Mouse (Mus musculus) CH12.LX (cell line): ENCODE data around the gene Mia2. TPM values are rescaled to one million over a fixed set of nuclear protein-coding genes. Genes with fewer than 3 reads are reported as not detected.
A peak's percentile ranks its signal among the peaks of the same experiment; 100 is the strongest.

Experiments used
- DNase-seq: peaks from one replicate; pipeline ENCODE4 v3.0.0-alpha.2; 2013; ENCODE audit errors: extremely low read depth
- H3K27ac ChIP-seq: 2 replicates; pipeline ENCODE4 v1.5.1; 2012; ENCODE audit warnings: low read depth, mild to moderate bottlenecking, control low read depth, moderate library complexity; ENCODE audit not compliant: insufficient read depth
- H3K27me3 ChIP-seq: replicated peaks from 2 replicates; pipeline ENCODE3; 2012; ENCODE audit warnings: inconsistent platforms
- H3K36me3 ChIP-seq, 2 experiments: replicated peaks in 1 of 2; 2 replicates each; pipeline versions ENCODE3 to v1.6.1; 2012; ENCODE audit warnings: inconsistent platforms in 1 of 2, low read length in 1 of 2, mild to moderate bottlenecking in 1 of 2, mixed read lengths in 1 of 2, moderate library complexity in 1 of 2; ENCODE audit not compliant: control insufficient read depth in 1 of 2, insufficient read depth in 1 of 2
- H3K4me1 ChIP-seq, 2 experiments: 2 replicates each; pipeline ENCODE4 v1.6.1; 2012; ENCODE audit warnings: inconsistent platforms in 1 of 2, moderate library complexity in 1 of 2; ENCODE audit not compliant: insufficient read depth in 2 of 2, control insufficient read depth in 1 of 2
- H3K4me2 ChIP-seq: 2 replicates; pipeline ENCODE4 v1.6.1; 2012; ENCODE audit warnings: low read depth, mild to moderate bottlenecking, control low read depth; ENCODE audit not compliant: poor library complexity, insufficient read depth, severe bottlenecking
- H3K4me3 ChIP-seq, 3 experiments: fragments of 150-350 bp in 1 of 3; sonication (generic) in 1 of 3; replicated peaks in 1 of 3; 2 replicates each; pipeline versions ENCODE3 to v1.5.1; 2011 to 2012; ENCODE audit warnings: low read depth in 2 of 3, low read length in 2 of 3, mild to moderate bottlenecking in 2 of 3, moderate library complexity in 2 of 3, control low read depth in 1 of 3, improper control_type of control experiment in 1 of 3, inconsistent platforms in 1 of 3, mixed read lengths in 1 of 3; ENCODE audit not compliant: poor library complexity in 1 of 3
- H3K79me2 ChIP-seq: replicated peaks from 2 replicates; pipeline ENCODE4 v1.6.1; 2012; ENCODE audit warnings: mild to moderate bottlenecking, moderate library complexity; ENCODE audit not compliant: control insufficient read depth, poor library complexity, insufficient read depth, severe bottlenecking; ENCODE audit errors: extremely low read depth
- H3K9ac ChIP-seq: 2 replicates; pipeline ENCODE4 v1.6.1; 2012; ENCODE audit warnings: low read depth, mild to moderate bottlenecking, control low read depth, moderate library complexity; ENCODE audit not compliant: insufficient read depth
- H3K9me3 ChIP-seq: replicated peaks from 2 replicates; pipeline ENCODE3; 2012; ENCODE audit warnings: low read length, inconsistent platforms, mixed read lengths
- BHLHE40 ChIP-seq: IDR thresholded peaks from 2 replicates; pipeline ENCODE4 v1.6.1; 2011; ENCODE audit warnings: mild to moderate bottlenecking, low read depth, low read length, improper control_type of control experiment
- CHD1 ChIP-seq: IDR thresholded peaks from 2 replicates; pipeline ENCODE4 v1.6.1; 2012; ENCODE audit warnings: low read depth, low read length, improper control_type of control experiment, inconsistent platforms
- CHD2 ChIP-seq: IDR thresholded peaks from 2 replicates; pipeline ENCODE4 v1.6.1; 2011; ENCODE audit warnings: low read length, improper control_type of control experiment
- CTCF ChIP-seq, 2 experiments: IDR thresholded peaks in 1 of 2; conservative IDR thresholded peaks in 1 of 2; 2 replicates each; pipeline ENCODE4 v1.5.1; 2011 to 2012; ENCODE audit warnings: low read depth in 2 of 2, low read length in 2 of 2, improper control_type of control experiment in 1 of 2, inconsistent platforms in 1 of 2, mild to moderate bottlenecking in 1 of 2, moderate library complexity in 1 of 2
- E2F4 ChIP-seq: IDR thresholded peaks from 2 replicates; pipeline ENCODE4 v1.6.1; 2011; ENCODE audit warnings: low read depth, low read length, improper control_type of control experiment; ENCODE audit not compliant: insufficient replicate concordance
- ELF1 ChIP-seq: IDR thresholded peaks from 2 replicates; pipeline ENCODE4 v1.6.1; 2014; ENCODE audit warnings: low read depth, mild to moderate bottlenecking, inconsistent platforms, low read length, improper control_type of control experiment
- EP300 ChIP-seq: IDR thresholded peaks from 2 replicates; pipeline ENCODE4 v1.6.1; 2011; ENCODE audit warnings: low read length, improper control_type of control experiment
- ETS1 ChIP-seq: conservative IDR thresholded peaks from 2 replicates; pipeline ENCODE4 v1.6.1; 2012; ENCODE audit warnings: low read depth, mild to moderate bottlenecking, inconsistent platforms, low read length, improper control_type of control experiment, moderate library complexity
- GABPA ChIP-seq: IDR thresholded peaks from 2 replicates; pipeline ENCODE4 v1.6.1; 2012; ENCODE audit warnings: low read depth, low read length, improper control_type of control experiment, inconsistent platforms; ENCODE audit not compliant: insufficient replicate concordance
- HCFC1 ChIP-seq: IDR thresholded peaks from 2 replicates; pipeline ENCODE4 v1.6.1; 2012; ENCODE audit warnings: low read depth, mild to moderate bottlenecking, inconsistent platforms, low read length, improper control_type of control experiment
- IRF4 ChIP-seq: IDR thresholded peaks from 2 replicates; pipeline ENCODE4 v1.6.1; 2014; ENCODE audit warnings: low read depth, mild to moderate bottlenecking, inconsistent platforms, low read length, improper control_type of control experiment
- JUN ChIP-seq: IDR thresholded peaks from 2 replicates; pipeline ENCODE4 v1.6.1; 2011; ENCODE audit warnings: low read depth, mild to moderate bottlenecking, low read length, improper control_type of control experiment, moderate library complexity; ENCODE audit not compliant: insufficient read depth
- JUND ChIP-seq: conservative IDR thresholded peaks from 2 replicates; pipeline ENCODE4 v1.6.1; 2011; ENCODE audit warnings: low read depth, low read length, improper control_type of control experiment
- KAT2A ChIP-seq: IDR thresholded peaks from 2 replicates; pipeline ENCODE4 v1.6.1; 2012; ENCODE audit warnings: low read length, improper control_type of control experiment, inconsistent platforms; ENCODE audit not compliant: insufficient replicate concordance
- MAFK ChIP-seq: IDR thresholded peaks from 2 replicates; pipeline ENCODE4 v1.6.1; 2011; ENCODE audit warnings: low read length, improper control_type of control experiment; ENCODE audit not compliant: insufficient replicate concordance
- MAX ChIP-seq: IDR thresholded peaks from 2 replicates; pipeline ENCODE4 v1.6.1; 2011; ENCODE audit warnings: low read length, improper control_type of control experiment
- MAZ ChIP-seq: IDR thresholded peaks from 2 replicates; pipeline ENCODE4 v1.6.1; 2012; ENCODE audit warnings: low read depth, mild to moderate bottlenecking, inconsistent platforms, low read length, improper control_type of control experiment, moderate library complexity
- MEF2A ChIP-seq: IDR thresholded peaks from 2 replicates; pipeline ENCODE4 v1.6.1; 2014; ENCODE audit warnings: low read depth, mild to moderate bottlenecking, inconsistent platforms, low read length, improper control_type of control experiment, borderline replicate concordance
- MXI1 ChIP-seq: IDR thresholded peaks from 2 replicates; pipeline ENCODE4 v1.6.1; 2011; ENCODE audit warnings: mild to moderate bottlenecking, low read depth, low read length, improper control_type of control experiment
- MYC ChIP-seq: IDR thresholded peaks from 2 replicates; pipeline ENCODE4 v1.6.1; 2011; ENCODE audit warnings: low read depth, mild to moderate bottlenecking, improper control_type of control experiment, low read length
- NELFE ChIP-seq: IDR thresholded peaks from 2 replicates; pipeline ENCODE4 v1.6.1; 2011; ENCODE audit warnings: low read depth, low read length, improper control_type of control experiment
- NRF1 ChIP-seq: IDR thresholded peaks from 2 replicates; pipeline ENCODE4 v1.6.1; 2014; ENCODE audit warnings: low read depth, mild to moderate bottlenecking, inconsistent platforms, low read length, improper control_type of control experiment, moderate library complexity
- PAX5 ChIP-seq: IDR thresholded peaks from 2 replicates; pipeline ENCODE4 v1.6.1; 2012; ENCODE audit warnings: low read length, inconsistent platforms, mixed read lengths
- POLR2A ChIP-seq: IDR thresholded peaks from 2 replicates; pipeline ENCODE4 v1.6.1; 2011; ENCODE audit warnings: low read depth, mild to moderate bottlenecking, improper control_type of control experiment, low read length
- POLR2AphosphoS2 ChIP-seq: IDR thresholded peaks from 2 replicates; pipeline ENCODE4 v1.6.1; 2011; ENCODE audit warnings: low read depth, low read length, improper control_type of control experiment
- RAD21 ChIP-seq: IDR thresholded peaks from 2 replicates; pipeline ENCODE4 v1.6.1; 2011; ENCODE audit warnings: low read depth, mild to moderate bottlenecking, low read length, improper control_type of control experiment, moderate library complexity
- RCOR1 ChIP-seq: conservative IDR thresholded peaks from 2 replicates; pipeline ENCODE4 v1.6.1; 2012; ENCODE audit warnings: low read depth, mild to moderate bottlenecking, inconsistent platforms, low read length, improper control_type of control experiment
- SIN3A ChIP-seq: IDR thresholded peaks from 2 replicates; pipeline ENCODE4 v1.6.1; 2012; ENCODE audit warnings: low read length, improper control_type of control experiment, inconsistent platforms
- SMC3 ChIP-seq: IDR thresholded peaks from 2 replicates; pipeline ENCODE4 v1.6.1; 2011; ENCODE audit warnings: low read depth, low read length, improper control_type of control experiment
- TBP ChIP-seq: conservative IDR thresholded peaks from 2 replicates; pipeline ENCODE4 v1.6.1; 2011; ENCODE audit warnings: low read depth, low read length, improper control_type of control experiment
- TCF12 ChIP-seq: IDR thresholded peaks from 2 replicates; pipeline ENCODE4 v1.6.1; 2014; ENCODE audit warnings: low read depth, mild to moderate bottlenecking, inconsistent platforms, low read length, improper control_type of control experiment
- UBTF ChIP-seq: IDR thresholded peaks from 2 replicates; pipeline ENCODE4 v1.6.1; 2012; ENCODE audit warnings: low read depth, mild to moderate bottlenecking, inconsistent platforms, low read length, improper control_type of control experiment, moderate library complexity
- USF1 ChIP-seq: IDR thresholded peaks from 2 replicates; pipeline ENCODE4 v1.6.1; 2014; ENCODE audit warnings: low read depth, mild to moderate bottlenecking, inconsistent platforms, low read length, improper control_type of control experiment
- USF2 ChIP-seq: conservative IDR thresholded peaks from 2 replicates; pipeline ENCODE4 v1.6.1; 2011; ENCODE audit warnings: low read depth, low read length, improper control_type of control experiment
- ZC3H11A ChIP-seq: IDR thresholded peaks from 2 replicates; pipeline ENCODE4 v1.6.1; 2012; ENCODE audit warnings: low read depth, mild to moderate bottlenecking, inconsistent platforms, low read length, improper control_type of control experiment
- ZKSCAN1 ChIP-seq: IDR thresholded peaks from 2 replicates; pipeline ENCODE4 v1.6.1; 2012; ENCODE audit warnings: low read depth, inconsistent platforms, low read length, improper control_type of control experiment, borderline replicate concordance
- ZMIZ1 ChIP-seq: IDR thresholded peaks from 2 replicates; pipeline ENCODE4 v1.6.1; 2012; ENCODE audit warnings: low read depth, mild to moderate bottlenecking, inconsistent platforms, low read length, improper control_type of control experiment
- ZNF384 ChIP-seq: IDR thresholded peaks from 2 replicates; pipeline ENCODE4 v1.6.1; 2012; ENCODE audit warnings: low read depth, low read length, improper control_type of control experiment, inconsistent platforms
- dilution Hi-C: fragments of 300-500 bp; cut with MboI; formaldehyde crosslinking; loops from 2 replicates; pipeline ENCODE4 v1.14.3; 2020; ENCODE audit warnings: low sequenced_read_pairs; ENCODE audit not compliant: extremely low pct_unique_long_range_greater_than_20kb, extremely low pct_ligation_motif_present
- in situ Hi-C: fragments of 300-500 bp; cut with MboI; formaldehyde crosslinking; loops from 3 replicates; pipeline ENCODE4 v1.14.3; 2019; ENCODE audit warnings: low sequenced_read_pairs, low pct_ligation_motif_present, low pct_unique_long_range_greater_than_20kb, mixed read lengths
- polyA plus RNA-seq: library from polyadenylated mRNA; unstranded; fragments of >175 nt; gene quantifications from 2 replicates; pipeline ENCODE4 v1.2.1, GENCODE M21; 2012; ENCODE audit warnings: low read depth; ENCODE audit not compliant: insufficient read length
- total RNA-seq, 2 experiments: library from RNA; depleted of rRNA; stranded (reverse); fragments of 300-350 nt in 1 of 2; fragments of >200 nt in 1 of 2; gene quantifications; 2 replicates each; pipeline ENCODE4 v1.2.3; 2012 to 2014

Mia2 gene
- total and polyA plus RNA-seq, 3 experiments: 68.1 to 162 (median 99.2) TPM

GRCm38 (mm10) chr12:59219325-59220225, 124.0 kb downstream of the Mia2 start, which contains the start of gene Fbxo33:
Gene Fbxo33, minus strand, starts transcription at chr12:59219725.
- in situ Hi-C loops: loop anchor here (25.0 kb wide), 1 partner anchor 157 kb away; the partner anchor contains the start of genes Pnn and Trappc6b
- peak; percentile 94 for DNase-seq

GRCm38 (mm10) chr12:59228401-59228800, 132.8 kb downstream of the Mia2 start:
- Histone ChIP-seq H3K36me3 (no peaks in the 10 kb centered on the region), H3K27me3 (no peaks in the 10 kb centered on the region), H3K79me2 (no peaks in the 10 kb centered on the region), H3K4me2 (no peak overlapping the region), H3K4me1 (no peaks in the 10 kb centered on the region), H3K27ac (no peak overlapping the region), H3K9me3 (no peaks in the 10 kb centered on the region), H3K9ac (no peak overlapping the region), H3K4me3 (no peak overlapping the region)
- in situ Hi-C loops: no loop called here
- dilution Hi-C loops: no loop called here
- DNase-seq: no peak
- TF ChIP-seq BHLHE40: no peak
- TF ChIP-seq RCOR1: no peak
- TF ChIP-seq TCF12: no peak
- TF ChIP-seq MYC: no peak
- TF ChIP-seq ZNF384: no peak
- no peak for TF ChIP-seq CHD1
- TF ChIP-seq MAZ: no peak
- TF ChIP-seq RAD21: no peak

More at GRCm38 (mm10) chr12:59219325-59220225, 124.0 kb downstream of the Mia2 start, which contains the start of gene Fbxo33:
- peak within 1 kb of the TSS; percentile 89 to 95 (median 94) for H3K4me3 ChIP-seq
- peak within 1 kb of the TSS; percentile 70 for H3K9ac ChIP-seq
- H3K27ac ChIP-seq: peak within 1 kb of the TSS; percentile 76
- H3K79me2 ChIP-seq: peaks cover 28% of the 10 kb centered on the region
- H3K4me1 ChIP-seq: peaks cover 5 to 26% of the 10 kb centered on the region in 2 experiments; a peak in 3 of 4 replicates
- no peaks in the 10 kb centered on the region for H3K27me3 ChIP-seq
- H3K4me2 ChIP-seq: peak within 1 kb of the TSS; percentile 98
- peaks cover 0 to 3% of the 10 kb centered on the region in 2 experiments for H3K36me3 ChIP-seq
- TF ChIP-seq RAD21 (peak; percentile 65), CHD1 (peak; percentile 98), MAX (peak; percentile 96), KAT2A (0 out of 2 replicates have a peak, but pooled peaks have one; percentile 13), SIN3A (peak; percentile 89; the same call in 1 of the 2 replicates), MAZ (no peak), ZMIZ1 (no peak; the same call in none of the 2 replicates), IRF4 (no peak), ZKSCAN1 (no peak), E2F4 (no peak), HCFC1 (peak; percentile 72), CTCF (conservative IDR thresholded peaks at IDR 0.05 in 1 of 2, IDR thresholded peaks at IDR 0.05 in 1 of 2; ENCODE audit: low read depth in 2 of 2, low read length in 2 of 2) (peak in 1 of 2 experiments; percentile 83; a peak in 2 of 4 replicates), CHD2 (peak; percentile 58), MEF2A (peak; percentile 38), TBP (peak; percentile 16; the same call in 1 of the 2 replicates), ETS1 (no peak), JUND (no peak; the same call in 1 of the 2 replicates), ELF1 (peak; percentile 94), USF1 (peak; percentile 98), SMC3 (peak; percentile 47), NRF1 (peak; percentile 38; the same call in 1 of the 2 replicates), UBTF (no peak), BHLHE40 (peak; percentile 84), MAFK (no peak), MXI1 (peak; percentile 97), TCF12 (peak; percentile 56; the same call in 1 of the 2 replicates), POLR2AphosphoS2 (no peak), RCOR1 (no peak), ZC3H11A (no peak), EP300 (no peak), GABPA (no peak), POLR2A (peak; percentile 79), ZNF384 (no peak), JUN (no peak), MYC (peak; percentile 89), PAX5 (no peak), NELFE (peak; percentile 73), USF2 (peak; percentile 93)
- TF ChIP-seq, all 38 proteins: peak for 21
- dilution Hi-C loops: no loop called here
- H3K9me3 ChIP-seq: no peaks in the 10 kb centered on the region
